Mouse (Mus musculus): ENCODE measurements around the gene Limk2.

The Limk2 gene

DNA sequence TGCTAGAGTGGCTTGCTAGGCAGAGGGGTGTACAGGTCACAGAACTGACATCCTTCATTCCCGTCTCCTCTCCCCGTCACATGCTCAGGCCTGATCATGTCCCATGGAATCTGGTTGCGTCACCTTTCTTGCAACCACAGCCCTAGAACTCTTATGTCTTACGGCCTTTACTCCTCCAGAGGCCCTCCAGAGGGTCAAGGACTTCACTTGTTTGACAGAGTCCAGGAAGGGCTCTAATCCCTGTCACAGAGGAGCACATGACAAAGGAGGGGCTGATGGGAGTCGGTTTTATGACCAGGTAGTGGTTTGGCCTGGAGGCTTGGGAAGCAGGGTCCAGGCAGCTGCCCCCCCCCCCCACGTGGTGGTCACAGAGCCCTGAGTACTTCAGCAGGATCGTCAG is 40.0 kb downstream of the Limk2 start:
- TF ChIP-seq GATA4 (IDR thresholded peaks at IDR 0.05; ENCODE audit: insufficient replicate concordance, low read length), result no peak

GRCm38 (mm10) chr11:3366411-3366810 is 42.6 kb downstream of the Limk2 start:
- no peak for TF ChIP-seq GATA4 (IDR thresholded peaks at IDR 0.05; ENCODE audit: insufficient replicate concordance, low read length)

- TF ChIP-seq GATA4 (IDR thresholded peaks at IDR 0.05; ENCODE audit: insufficient replicate concordance, low read length), result no peak
These were observed 46.1 kb downstream of the Limk2 start for GRCm38 (mm10) chr11:3362854-3363253.

GRCm38 (mm10) chr11:3352990-3353585 is 55.9 kb downstream of the Limk2 start:
- TF ChIP-seq GATA4 (IDR thresholded peaks at IDR 0.05; ENCODE audit: insufficient replicate concordance, low read length), result no peak

GRCm38 (mm10) chr11:3352131-3352530 is 56.9 kb downstream of the Limk2 start:
- no peak for TF ChIP-seq GATA4 (IDR thresholded peaks at IDR 0.05; ENCODE audit: insufficient replicate concordance, low read length)

GRCm38 (mm10) chr11:3349343-3349695 is 59.7 kb downstream of the Limk2 start:
- no peak for TF ChIP-seq GATA4 (IDR thresholded peaks at IDR 0.05; ENCODE audit: insufficient replicate concordance, low read length)

DNA sequence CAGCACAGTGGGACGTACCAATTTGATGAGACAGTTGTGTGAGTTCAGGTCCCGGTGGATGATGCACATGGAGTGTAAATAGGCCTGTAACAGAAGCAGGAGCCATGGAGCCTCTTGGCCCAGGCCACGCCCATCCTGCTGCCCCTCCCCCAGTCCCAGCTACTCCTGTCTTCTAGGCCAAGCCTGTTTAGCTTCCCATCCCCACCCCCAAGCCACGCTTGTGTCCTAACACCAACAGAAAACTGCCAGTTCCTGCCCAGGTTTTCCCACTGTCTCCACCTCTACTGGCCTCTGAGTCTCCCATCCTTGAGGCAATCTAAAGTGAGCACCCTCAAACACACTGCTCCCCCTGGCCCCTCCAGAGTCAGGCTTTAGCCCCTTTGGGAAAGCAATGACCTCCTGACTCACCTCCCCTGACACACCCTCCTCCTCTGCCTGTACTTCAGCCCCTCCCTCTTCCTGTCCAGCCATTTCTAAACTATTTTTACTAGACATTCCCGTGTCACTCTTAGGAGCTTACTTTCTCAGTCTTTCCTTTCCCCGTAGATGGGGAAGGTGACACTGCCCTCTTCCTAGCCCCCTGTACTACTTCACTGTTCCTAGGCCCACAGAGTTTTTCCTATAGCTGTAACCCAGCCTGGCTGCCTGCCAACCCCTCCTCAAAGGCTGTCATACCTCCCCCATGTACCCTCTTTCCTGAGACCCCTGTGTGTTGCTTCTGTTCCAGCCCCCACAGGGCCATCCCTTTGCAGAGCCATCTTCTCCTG is 60.2 kb downstream of the Limk2 start:
- no peak for TF ChIP-seq GATA4 (IDR thresholded peaks at IDR 0.05; ENCODE audit: insufficient replicate concordance, low read length)

- TF ChIP-seq GATA4 (IDR thresholded peaks at IDR 0.05; ENCODE audit: insufficient replicate concordance, low read length), result no peak
These were observed 61.2 kb downstream of the Limk2 start for GRCm38 (mm10) chr11:3347835-3348195.

- TF ChIP-seq GATA4 (IDR thresholded peaks at IDR 0.05; ENCODE audit: insufficient replicate concordance, low read length), result no peak
These were observed 61.7 kb downstream of the Limk2 start for GRCm38 (mm10) chr11:3347091-3347834.

GRCm38 (mm10) chr11:3346351-3346750 is 62.6 kb downstream of the Limk2 start:
- no peak for TF ChIP-seq GATA4 (IDR thresholded peaks at IDR 0.05; ENCODE audit: insufficient replicate concordance, low read length)

GRCm38 (mm10) chr11:3344916-3345315 is 64.1 kb downstream of the Limk2 start:
- no peak for TF ChIP-seq GATA4 (IDR thresholded peaks at IDR 0.05; ENCODE audit: insufficient replicate concordance, low read length)

DNA sequence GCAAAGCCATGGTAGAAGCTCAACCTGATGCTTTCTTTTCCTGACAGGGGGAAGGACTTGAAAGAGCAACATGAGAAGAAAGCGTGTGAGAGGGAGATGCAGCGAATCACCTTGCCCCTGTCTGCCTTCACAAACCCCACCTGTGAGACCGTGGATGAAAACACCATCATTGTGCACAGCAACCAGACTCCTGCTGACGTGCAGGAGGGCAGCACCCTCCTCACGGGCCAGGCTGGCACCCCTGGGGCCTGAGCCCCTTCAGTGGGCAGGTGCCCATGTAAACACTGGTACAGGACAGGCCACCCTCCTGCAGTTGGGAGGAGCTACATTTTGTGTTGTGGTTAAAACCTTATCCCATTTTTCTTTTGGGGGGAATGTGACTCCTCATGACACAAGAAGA is 67.5 kb downstream of the Limk2 start:
- TF ChIP-seq GATA4 (IDR thresholded peaks at IDR 0.05; ENCODE audit: insufficient replicate concordance, low read length), result no peak

DNA sequence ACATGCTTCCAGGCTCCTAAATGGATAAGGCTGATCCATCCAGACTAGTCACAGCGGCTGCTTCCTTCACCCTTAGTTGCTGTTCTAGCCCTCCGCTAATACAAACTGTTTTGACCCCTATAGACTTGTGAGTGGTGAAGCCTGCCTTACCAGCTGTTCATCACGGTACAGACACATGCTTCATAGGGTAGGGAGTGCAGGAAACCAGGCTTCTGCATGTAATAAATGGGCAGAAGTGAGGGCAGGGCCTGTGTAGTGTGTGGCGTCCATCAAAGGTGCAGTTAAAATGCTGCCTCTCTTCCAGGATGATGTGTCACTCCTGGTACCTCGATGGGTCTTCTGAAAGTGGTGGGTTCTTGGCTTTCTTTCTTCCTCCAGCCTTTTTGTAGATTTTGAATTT is 71.0 kb downstream of the Limk2 start:
- TF ChIP-seq GATA4 (IDR thresholded peaks at IDR 0.05; ENCODE audit: insufficient replicate concordance, low read length), result no peak

GRCm38 (mm10) chr11:3337173-3337955 is 71.6 kb downstream of the Limk2 start:
- TF ChIP-seq GATA4 (IDR thresholded peaks at IDR 0.05; ENCODE audit: insufficient replicate concordance, low read length), result no peak

DNA sequence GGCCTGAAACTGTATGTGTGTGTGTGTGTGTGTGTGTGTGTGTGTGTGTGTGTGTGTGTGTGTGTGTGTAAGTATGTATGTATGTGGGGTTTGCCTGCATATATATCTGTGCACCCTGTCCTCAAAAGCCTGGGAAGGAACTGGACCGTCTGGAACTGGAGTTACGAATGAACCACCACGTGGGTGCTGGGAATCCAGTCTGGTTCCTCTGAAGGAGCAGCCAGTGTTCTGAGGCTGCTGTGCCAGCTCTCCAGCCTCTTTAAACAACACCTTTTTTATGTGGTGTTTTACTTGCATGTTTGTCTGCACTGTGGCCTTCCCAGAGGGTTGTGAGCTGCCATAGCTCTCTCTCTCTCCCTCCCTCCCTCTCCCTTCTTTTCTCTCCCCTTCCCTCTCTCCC is 72.4 kb downstream of the Limk2 start:
- no peak for TF ChIP-seq GATA4 (IDR thresholded peaks at IDR 0.05; ENCODE audit: insufficient replicate concordance, low read length)

Measured in liver, adult (tissue).